Mouse (Mus musculus): Measurements from ENCODE around the gene 5330417H12Rik. TPM values are rescaled to one million over a fixed set of nuclear protein-coding genes. Genes with fewer than 3 reads are reported as not detected.

Gene 5330417H12Rik
- polyA plus RNA-seq, 1 experiment: not detected

DNA sequence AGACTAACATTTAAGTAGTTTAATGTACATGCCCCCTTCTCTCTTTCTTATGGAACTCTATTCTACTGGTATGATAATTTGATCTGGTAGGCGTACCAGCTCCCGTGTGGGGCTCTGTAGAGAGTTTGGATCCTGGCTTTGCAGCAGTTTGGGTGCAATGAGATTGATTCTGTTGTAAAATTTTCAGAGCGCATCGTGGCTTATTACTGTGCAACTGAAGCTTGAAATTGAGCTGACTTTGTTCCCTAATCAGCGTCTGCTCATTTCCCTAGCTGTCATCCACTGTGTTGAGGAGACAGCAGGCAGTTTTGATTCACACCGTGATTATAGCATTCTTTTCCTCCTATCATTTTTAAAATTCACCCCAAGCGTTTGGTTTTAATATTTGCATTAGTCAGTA, 12.4 kb upstream of the 5330417H12Rik start:
- H3K4me1 ChIP-seq (ENCODE audit: control insufficient read depth, insufficient read depth, low read length): no peaks in the 10 kb centered on the region
- H3K4me3 ChIP-seq (ENCODE audit: insufficient read depth, low read length): no peak overlapping the region
- no peak overlapping the region for H3K27ac ChIP-seq (ENCODE audit: insufficient read depth, low read length)
- TF ChIP-seq POLR2A (IDR thresholded peaks at IDR 0.05; ENCODE audit: extremely low read depth, insufficient read depth, low read length): no peak
- TF ChIP-seq CTCF (IDR thresholded peaks at IDR 0.05; ENCODE audit: extremely low read depth, insufficient read depth, low read length): no peak

DNA sequence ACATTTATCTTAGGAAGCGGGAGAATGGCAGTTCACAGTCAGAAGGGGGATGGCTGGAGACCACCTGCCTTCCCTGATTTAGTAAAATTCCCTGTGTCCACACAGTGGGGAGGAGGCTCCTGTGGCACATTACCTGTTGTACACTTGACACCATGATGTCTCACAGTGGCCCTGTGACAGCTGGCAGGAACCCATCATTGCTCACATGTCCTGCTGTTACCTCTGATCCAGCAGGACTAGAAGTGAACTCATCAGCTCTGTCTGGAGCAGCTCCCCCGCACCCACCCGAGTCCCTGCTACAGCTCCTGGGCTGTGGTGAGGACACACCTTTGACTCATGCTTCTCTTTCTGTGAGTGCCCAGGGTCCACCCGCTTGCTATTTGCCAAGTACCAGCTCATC, 8.2 kb upstream of the 5330417H12Rik start:
- Histone ChIP-seq H3K4me3 (ENCODE audit: insufficient read depth, low read length) (no peak overlapping the region), H3K4me1 (ENCODE audit: control insufficient read depth, insufficient read depth, low read length) (no peaks in the 10 kb centered on the region), H3K27ac (ENCODE audit: insufficient read depth, low read length) (no peak overlapping the region)
- no peak for TF ChIP-seq CTCF (IDR thresholded peaks at IDR 0.05; ENCODE audit: extremely low read depth, insufficient read depth, low read length)
- no peak for TF ChIP-seq POLR2A (IDR thresholded peaks at IDR 0.05; ENCODE audit: extremely low read depth, insufficient read depth, low read length)

DNA sequence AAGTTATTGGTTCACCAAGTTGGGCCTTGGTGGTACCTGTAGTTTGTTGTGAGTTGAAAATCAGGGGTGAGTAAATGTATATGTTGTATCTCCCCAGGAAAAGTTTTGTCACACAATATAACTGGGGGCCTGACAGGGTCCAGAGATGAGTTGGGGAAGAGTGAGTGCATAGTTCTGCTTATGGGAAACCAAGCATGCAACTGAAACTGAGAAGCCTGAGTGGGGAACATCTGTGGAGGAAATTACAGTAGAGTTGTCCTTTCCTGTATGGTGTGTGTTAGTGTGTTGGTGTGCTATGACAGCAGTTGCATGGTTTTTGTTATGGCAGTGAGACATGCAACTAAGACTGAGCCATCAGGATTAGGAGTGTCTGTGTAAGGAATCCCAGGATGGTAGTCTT, 3.4 kb upstream of the 5330417H12Rik start:
- no peaks in the 10 kb centered on the region for H3K4me1 ChIP-seq (ENCODE audit: control insufficient read depth, insufficient read depth, low read length)
- no peak overlapping the region for H3K4me3 ChIP-seq (ENCODE audit: insufficient read depth, low read length)
- TF ChIP-seq POLR2A (IDR thresholded peaks at IDR 0.05; ENCODE audit: extremely low read depth, insufficient read depth, low read length) (no peak), CTCF (IDR thresholded peaks at IDR 0.05; ENCODE audit: extremely low read depth, insufficient read depth, low read length) (no peak)
- H3K27ac ChIP-seq (ENCODE audit: insufficient read depth, low read length): no peak overlapping the region

DNA sequence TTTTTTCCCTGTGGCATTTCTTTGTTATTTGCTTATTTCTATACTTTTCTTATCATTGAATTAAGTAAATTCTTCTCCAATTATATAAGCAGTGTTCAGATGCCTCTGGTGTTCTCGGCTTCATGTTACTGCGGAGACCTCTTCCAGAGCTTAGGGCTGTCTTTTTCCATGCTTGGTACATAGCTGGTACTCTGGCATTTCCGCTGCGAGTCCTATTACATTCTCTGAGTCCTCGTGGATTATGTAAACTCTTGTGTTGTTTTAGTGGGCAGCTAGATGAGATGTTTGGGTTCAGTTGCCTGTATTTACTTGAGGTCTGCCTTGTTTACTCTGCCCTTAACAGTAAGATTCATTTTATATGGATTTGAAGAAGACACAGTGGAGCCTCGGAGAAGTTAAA, 820 bp upstream of the 5330417H12Rik start:
- Histone ChIP-seq H3K4me3 (ENCODE audit: insufficient read depth, low read length) (no peak overlapping the region), H3K27ac (ENCODE audit: insufficient read depth, low read length) (no peak overlapping the region), H3K4me1 (ENCODE audit: control insufficient read depth, insufficient read depth, low read length) (no peaks in the 10 kb centered on the region)
- TF ChIP-seq POLR2A (IDR thresholded peaks at IDR 0.05; ENCODE audit: extremely low read depth, insufficient read depth, low read length) (no peak), CTCF (IDR thresholded peaks at IDR 0.05; ENCODE audit: extremely low read depth, insufficient read depth, low read length) (no peak)

DNA sequence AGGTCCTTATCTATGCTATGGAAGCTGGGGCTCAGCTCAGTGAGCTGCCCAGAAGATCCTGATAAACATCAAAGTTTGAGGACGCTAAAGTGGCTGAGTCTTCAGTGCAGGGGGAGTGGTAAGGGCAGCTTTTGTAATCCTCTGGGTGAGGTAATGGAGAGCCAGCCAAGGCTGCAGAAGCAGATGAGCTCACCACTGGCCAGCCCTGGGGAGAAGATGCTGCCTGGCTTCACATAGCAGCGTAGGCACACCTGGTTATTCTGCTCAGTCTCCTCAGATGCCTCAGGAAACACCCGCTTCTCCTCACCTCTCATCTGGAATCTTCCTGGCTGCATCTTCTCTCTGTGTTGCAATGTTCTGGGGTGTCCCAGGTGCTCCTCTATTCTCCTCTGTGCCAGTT, 529 bp downstream of the 5330417H12Rik start:
- no peak overlapping the region for H3K4me3 ChIP-seq (ENCODE audit: insufficient read depth, low read length)
- no peak overlapping the region for H3K27ac ChIP-seq (ENCODE audit: insufficient read depth, low read length)
- H3K4me1 ChIP-seq (ENCODE audit: control insufficient read depth, insufficient read depth, low read length): no peaks in the 10 kb centered on the region
- no peak for TF ChIP-seq CTCF (IDR thresholded peaks at IDR 0.05; ENCODE audit: extremely low read depth, insufficient read depth, low read length)
- no peak for TF ChIP-seq POLR2A (IDR thresholded peaks at IDR 0.05; ENCODE audit: extremely low read depth, insufficient read depth, low read length)

DNA sequence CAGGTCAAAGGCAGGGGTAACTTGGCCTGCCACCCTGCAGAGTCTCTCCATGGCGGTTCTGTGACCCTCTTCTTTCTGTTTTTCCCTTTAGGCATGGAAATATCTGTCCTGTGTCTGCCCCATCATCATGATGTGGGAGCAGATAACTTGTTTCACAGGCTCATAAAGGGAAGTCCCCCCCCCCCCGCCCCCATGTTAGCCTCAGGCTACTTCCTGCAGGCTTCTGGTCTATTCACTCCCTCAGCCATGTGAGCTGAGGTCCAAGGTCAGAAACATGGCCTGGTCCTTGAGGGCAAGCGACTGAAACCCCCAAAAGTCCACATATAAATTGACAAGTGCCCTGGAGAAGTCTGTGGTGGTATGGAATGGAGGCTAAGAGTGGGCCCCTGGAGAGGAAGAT, 4.8 kb downstream of the 5330417H12Rik start:
- no peaks in the 10 kb centered on the region for H3K4me1 ChIP-seq (ENCODE audit: control insufficient read depth, insufficient read depth, low read length)
- TF ChIP-seq CTCF (IDR thresholded peaks at IDR 0.05; ENCODE audit: extremely low read depth, insufficient read depth, low read length) (no peak), POLR2A (IDR thresholded peaks at IDR 0.05; ENCODE audit: extremely low read depth, insufficient read depth, low read length) (no peak)
- no peak overlapping the region for H3K4me3 ChIP-seq (ENCODE audit: insufficient read depth, low read length)

DNA sequence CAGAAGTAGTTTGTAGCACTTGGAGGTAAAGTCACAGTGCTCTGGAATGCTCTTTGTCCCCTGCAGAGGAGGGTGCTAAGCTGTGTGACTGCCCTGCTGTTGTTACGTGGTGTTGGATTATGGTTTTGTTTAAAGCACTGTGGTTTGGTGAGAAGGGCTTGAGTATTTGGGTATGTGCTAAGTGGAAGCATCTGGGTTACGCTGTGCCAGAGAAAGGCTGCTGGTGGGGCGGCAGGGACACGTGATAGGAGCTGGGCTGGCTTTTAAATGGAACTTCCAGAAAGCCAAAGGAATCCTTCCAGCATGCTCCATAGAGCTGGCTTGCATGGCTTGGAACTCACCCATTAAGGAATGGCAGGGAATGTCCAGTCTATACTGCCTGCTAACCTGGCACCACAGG, 5.7 kb downstream of the 5330417H12Rik start:
- no peak overlapping the region for H3K27ac ChIP-seq (ENCODE audit: insufficient read depth, low read length)

More for the DNA sequence above, 4.8 kb downstream of the 5330417H12Rik start:
- H3K27ac ChIP-seq (ENCODE audit: insufficient read depth, low read length): no peak overlapping the region

DNA sequence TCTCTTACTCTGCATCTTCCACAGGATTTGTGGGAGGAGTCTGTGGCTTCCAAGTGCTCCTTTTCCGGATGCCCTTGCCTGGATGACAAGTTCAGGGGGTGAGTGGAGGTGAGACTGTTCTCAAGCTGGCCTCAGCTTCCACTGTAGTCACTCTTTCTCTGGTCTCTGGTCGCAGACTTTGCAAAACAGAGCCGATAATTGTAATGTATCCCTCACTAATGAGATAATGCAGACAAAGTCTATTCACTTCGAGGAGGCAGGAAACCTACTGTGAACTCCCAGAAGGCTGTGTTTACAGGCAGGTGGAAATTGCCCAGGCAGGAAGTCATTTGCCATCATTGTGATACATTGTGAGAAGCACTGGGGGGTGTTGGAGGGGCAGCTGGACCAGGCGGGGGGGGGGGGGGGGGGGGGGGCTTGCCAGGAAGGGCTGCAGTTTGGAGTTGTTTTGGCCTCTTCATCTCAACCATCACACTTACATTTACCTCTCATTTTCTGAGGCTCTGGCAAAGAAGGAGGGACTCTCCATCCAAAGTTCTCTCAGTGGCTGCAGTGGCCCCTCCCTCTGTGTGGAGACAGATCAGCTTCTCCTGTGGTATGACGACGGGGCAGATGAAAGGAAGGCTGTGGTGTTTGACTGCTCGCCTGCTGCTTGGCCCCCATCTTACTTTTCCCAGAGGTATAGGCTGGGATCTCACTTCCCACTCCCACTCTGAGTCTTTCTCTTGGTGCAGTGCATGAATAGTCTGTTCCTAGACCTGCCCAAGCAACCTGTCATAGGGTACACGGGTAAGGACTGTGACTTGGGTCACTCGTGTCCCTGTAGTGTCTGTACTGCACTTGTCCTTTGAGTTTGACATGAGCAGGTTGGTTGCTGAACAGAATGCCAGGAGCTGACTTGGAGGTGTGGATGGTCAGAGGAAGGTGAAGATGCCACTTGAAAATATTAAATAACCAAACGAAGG, 6.7 kb downstream of the 5330417H12Rik start:
- no peak overlapping the region for H3K4me3 ChIP-seq (ENCODE audit: insufficient read depth, low read length)
- TF ChIP-seq CTCF (IDR thresholded peaks at IDR 0.05; ENCODE audit: extremely low read depth, insufficient read depth, low read length): no peak
- H3K27ac ChIP-seq (ENCODE audit: insufficient read depth, low read length): no peak overlapping the region
- H3K4me1 ChIP-seq (ENCODE audit: control insufficient read depth, insufficient read depth, low read length): no peaks in the 10 kb centered on the region

More for the DNA sequence above, 5.7 kb downstream of the 5330417H12Rik start:
- TF ChIP-seq CTCF (IDR thresholded peaks at IDR 0.05; ENCODE audit: extremely low read depth, insufficient read depth, low read length) (no peak), POLR2A (IDR thresholded peaks at IDR 0.05; ENCODE audit: extremely low read depth, insufficient read depth, low read length) (no peak)
- Histone ChIP-seq H3K4me3 (ENCODE audit: insufficient read depth, low read length) (no peak overlapping the region), H3K4me1 (ENCODE audit: control insufficient read depth, insufficient read depth, low read length) (no peaks in the 10 kb centered on the region)

DNA sequence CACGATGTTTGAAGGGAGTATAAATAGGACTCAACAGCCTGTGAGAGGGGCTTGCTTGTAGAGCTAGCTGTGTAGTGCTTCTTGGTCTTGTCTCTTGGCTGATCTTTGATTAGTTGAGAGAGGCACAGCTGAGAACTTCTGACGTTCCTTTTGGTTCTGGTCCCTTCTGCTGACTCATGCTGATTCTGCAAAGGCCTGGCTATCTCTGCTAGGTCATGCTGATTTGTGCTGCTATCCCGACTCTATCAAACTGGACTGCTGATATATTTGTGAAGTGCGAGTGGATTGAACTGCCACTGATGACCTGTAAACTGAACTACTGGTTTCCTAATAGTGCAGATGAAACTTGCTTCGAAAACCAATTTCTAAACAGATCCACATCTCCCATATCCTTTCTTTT, 14.1 kb downstream of the 5330417H12Rik start:
- Histone ChIP-seq H3K4me3 (ENCODE audit: insufficient read depth, low read length) (no peak overlapping the region), H3K27ac (ENCODE audit: insufficient read depth, low read length) (no peak overlapping the region), H3K4me1 (ENCODE audit: control insufficient read depth, insufficient read depth, low read length) (no peaks in the 10 kb centered on the region)
- no peak for TF ChIP-seq POLR2A (IDR thresholded peaks at IDR 0.05; ENCODE audit: extremely low read depth, insufficient read depth, low read length)
- no peak for TF ChIP-seq CTCF (IDR thresholded peaks at IDR 0.05; ENCODE audit: extremely low read depth, insufficient read depth, low read length)

DNA sequence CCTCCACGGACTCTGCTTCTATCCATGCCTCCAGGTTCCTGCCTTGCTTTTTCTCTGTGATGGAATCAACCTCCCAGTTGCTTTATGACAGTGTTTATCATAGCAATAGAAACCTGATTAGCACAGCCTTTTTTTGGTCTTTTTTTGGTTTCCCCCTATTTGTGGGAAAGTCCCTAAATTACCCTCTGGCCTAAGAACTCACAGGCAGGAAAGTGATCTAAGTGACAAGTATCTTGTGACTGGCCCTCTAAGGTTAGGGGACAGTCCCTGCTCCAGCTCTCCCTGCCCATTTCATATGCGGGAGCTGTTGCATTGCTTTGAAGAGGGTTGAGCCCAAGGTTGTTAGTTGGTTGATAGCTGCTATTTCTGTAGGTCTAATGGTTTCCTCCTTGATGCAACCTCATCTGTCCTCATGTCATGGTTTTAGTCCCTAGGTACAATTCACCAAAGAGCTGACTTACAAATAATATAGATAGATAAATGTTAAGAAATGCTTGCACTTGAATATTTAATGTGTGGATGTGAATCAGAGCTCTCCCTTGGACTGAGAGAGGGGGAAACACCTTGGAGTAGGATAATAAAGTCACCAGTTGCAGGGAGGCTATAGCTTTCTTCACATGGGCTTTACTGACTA, 15.2 kb downstream of the 5330417H12Rik start:
- no peak overlapping the region for H3K27ac ChIP-seq (ENCODE audit: insufficient read depth, low read length)
- no peak for TF ChIP-seq POLR2A (IDR thresholded peaks at IDR 0.05; ENCODE audit: extremely low read depth, insufficient read depth, low read length)
- TF ChIP-seq CTCF (IDR thresholded peaks at IDR 0.05; ENCODE audit: extremely low read depth, insufficient read depth, low read length): no peak
- no peak overlapping the region for H3K4me3 ChIP-seq (ENCODE audit: insufficient read depth, low read length)
- no peaks in the 10 kb centered on the region for H3K4me1 ChIP-seq (ENCODE audit: control insufficient read depth, insufficient read depth, low read length)
